ENCODE assay signal across 9 mouse cellular contexts in genomic region chr13:70192101-70193025, GRCm38 (mm10).
A peak's percentile ranks its signal among the peaks of the same experiment; 100 is the strongest.
DNase-seq lines count a peak whose midpoint lies in the region.
"Had no signal": no experiment of that assay in that cellular context is flagged by ENCODE, and none has a peak within 500 bp of the region (broad histone marks: within the 10 kb centered on the region; RNA-seq: fewer than 3 reads in every experiment).

No protein-coding gene starts in this region.

- DNase-seq in heart, adult 11 months, result peak; percentile 40
- no peak for DNase-seq in heart, postnatal 25 days (ENCODE audit: low spot score)
- DNase-seq in ES-CJ7 (ENCODE audit: low read depth, low spot score), result peak; percentile 3
- DNase-seq in frontal cortex, adult 2 months (ENCODE audit: extremely low spot score in 1 of 2, low spot score in 1 of 2), result peak; percentile 26 to 67
- peak; percentile 36 to 63 for DNase-seq in left cerebral cortex, postnatal 14 days (ENCODE audit: low spot score in 2 of 2)
- no peak for DNase-seq in urinary bladder, postnatal 4 days (ENCODE audit: low spot score in 2 of 2)
- DNase-seq in embryo, embryonic 10 days (ENCODE audit: low spot score), result no peak
- DNase-seq in thymus, adult 18-20 months, result no peak
- DNase-seq: cerebellum, adult 8-10 months had no signal

- intact Hi-C loops in heart, postnatal 25 days (cut with DNase I), result no loop called here
- intact Hi-C loops in left cerebral cortex, postnatal 14 days (cut with DNase I), result no loop called here

Comparison
In these comparisons a context has a peak if more than half of its experiments do, and no peak if none do; other contexts are left out.
1. DNase-seq: peak in heart, adult 11 months (single experiment), ES-CJ7 (single experiment), frontal cortex, adult 2 months (2 of 2) and left cerebral cortex, postnatal 14 days (2 of 2); none in heart, postnatal 25 days (single experiment), urinary bladder, postnatal 4 days (0 of 2), embryo, embryonic 10 days (single experiment) and thymus, adult 18-20 months (0 of 2).